Mouse (Mus musculus) liver, adult (tissue): ENCODE data around the gene Vps13c.
A peak's percentile ranks its signal among the peaks of the same experiment; 100 is the strongest.

Source experiments
- GATA4 ChIP-seq: IDR thresholded peaks from 2 replicates; pipeline ENCODE4 v1.6.1; 2014; ENCODE audit warnings: mild to moderate bottlenecking, low read length; ENCODE audit not compliant: insufficient replicate concordance

Vps13c gene

DNA sequence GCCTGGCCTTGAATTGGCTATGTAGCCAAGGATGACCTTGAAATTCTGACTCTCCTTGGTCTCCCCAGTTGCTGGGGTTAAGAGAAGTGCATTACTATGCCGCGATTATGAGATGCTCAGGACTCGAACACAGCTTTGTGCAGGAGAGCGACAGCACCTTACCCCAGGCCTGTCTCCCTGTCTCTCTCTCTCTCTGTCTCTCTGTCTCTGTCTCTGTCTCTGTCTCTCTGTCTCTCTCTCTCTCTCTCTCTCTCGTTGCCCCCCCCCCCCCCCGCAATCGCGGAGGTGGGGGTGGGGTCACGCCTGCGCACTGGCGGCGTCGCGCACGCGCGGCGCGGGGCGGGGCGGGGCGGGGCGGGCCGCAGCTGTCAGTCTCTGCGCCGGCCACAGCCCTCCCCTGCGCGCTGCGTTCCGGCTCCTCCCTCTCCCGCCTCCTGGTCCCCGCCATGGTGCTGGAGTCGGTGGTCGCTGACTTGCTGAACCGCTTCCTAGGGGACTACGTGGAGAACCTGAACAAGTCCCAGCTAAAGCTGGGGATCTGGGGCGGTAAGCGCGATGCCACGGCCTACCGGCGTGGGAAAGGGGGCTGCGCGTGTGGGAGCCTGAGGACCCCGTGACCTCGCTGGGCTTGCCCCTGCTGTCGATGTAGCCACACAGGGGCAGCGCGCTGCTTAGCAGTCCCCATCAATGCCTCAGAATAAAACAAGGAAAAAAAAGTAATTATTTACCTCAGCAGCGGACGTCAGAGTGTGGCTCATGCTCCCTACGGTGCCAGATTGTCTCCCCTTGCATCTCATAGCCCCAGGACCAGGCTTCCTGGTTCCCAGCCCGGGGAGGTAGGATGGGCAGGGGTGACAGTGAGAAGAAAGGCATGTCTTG is at the start of gene Vps13c:
Vps13c (plus strand) TSS at position 416 of the 879 bp plus-strand sequence.
- TF ChIP-seq GATA4: no peak

DNA sequence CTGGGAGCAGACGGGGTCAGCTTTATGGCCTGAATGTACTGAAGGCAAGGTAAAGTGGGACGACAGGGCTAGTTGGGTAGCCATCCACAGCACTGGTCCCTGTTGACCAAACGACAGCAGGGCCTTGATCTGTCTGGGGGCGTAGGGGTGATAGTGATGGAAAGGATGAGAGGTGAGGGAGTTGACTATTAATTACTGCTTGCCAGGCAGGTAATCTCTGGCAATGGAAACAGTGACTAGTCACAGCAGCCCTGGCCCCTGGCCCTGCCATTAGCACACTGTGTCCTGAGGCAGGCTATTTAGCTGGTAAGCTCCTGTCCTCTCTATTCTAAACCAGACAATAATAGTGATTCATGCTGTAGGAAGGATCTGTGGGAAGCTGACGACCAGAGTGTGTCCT is 47.8 kb upstream of the Vps13c start:
- no peak for TF ChIP-seq GATA4

- TF ChIP-seq GATA4: no peak
Measured at GRCm38 (mm10) chr9:67793501-67793900, 46.7 kb upstream of the Vps13c start.

GRCm38 (mm10) chr9:67794216-67794615 is 46.0 kb upstream of the Vps13c start:
- TF ChIP-seq GATA4: no peak

GRCm38 (mm10) chr9:67794668-67795067 is 45.5 kb upstream of the Vps13c start:
- no peak for TF ChIP-seq GATA4

DNA sequence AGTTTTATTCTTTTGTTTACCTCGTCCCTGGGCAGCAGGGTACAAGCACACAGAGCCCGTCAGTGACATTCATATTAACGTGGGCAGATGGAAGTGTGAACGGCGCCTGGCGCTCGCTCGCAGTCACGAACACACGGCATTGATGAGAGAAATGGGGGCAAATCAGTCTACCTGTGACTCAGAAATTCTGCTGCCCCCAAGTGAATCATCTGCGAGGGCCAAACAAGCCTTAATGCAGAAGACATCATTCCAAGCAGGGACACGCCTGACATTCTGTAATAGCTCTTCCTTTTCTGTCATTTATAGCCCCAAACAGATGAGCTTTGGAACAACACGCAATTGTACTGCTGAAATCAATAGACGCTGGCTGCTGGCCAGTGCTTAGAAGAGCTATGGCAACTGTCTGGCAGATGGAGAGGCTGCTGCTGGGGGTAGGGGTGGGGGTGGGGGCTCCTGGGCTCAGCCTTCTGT is 45.0 kb upstream of the Vps13c start:
- TF ChIP-seq GATA4: no peak

DNA sequence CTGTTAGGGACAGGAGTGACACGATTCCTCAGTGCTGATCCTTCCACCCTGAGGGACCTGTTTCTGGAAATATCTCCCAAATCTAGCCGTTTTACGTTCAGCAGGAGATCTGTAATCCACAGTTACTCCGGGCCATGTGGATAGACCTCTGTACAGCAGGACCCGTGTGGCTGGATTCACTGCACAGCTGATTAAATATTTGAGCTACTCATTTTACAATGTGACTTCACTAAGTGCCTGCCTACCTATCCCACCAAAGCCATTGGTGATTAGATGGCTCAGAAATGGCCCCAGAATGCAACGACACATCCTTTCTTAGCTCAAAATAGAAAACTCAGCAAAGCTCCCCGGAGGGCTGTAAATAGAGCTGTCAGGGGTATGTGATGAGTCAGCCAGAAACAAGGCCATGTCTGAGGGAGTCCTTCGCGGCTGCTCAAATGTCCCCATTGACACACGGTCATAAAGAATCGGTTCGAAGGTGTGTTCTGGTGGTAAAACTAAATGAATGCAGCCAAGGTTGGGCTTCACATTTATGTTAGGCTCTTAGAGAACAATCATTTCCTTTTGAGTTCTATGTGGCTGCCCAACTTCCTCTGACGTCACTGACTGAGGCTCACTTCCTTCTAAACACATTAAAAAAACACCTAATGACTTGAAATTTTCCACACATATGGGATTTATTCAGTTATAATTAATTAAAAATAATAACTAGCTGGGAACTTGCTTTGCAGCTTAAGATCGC is 40.9 kb upstream of the Vps13c start:
- no peak for TF ChIP-seq GATA4

- no peak for TF ChIP-seq GATA4
Measured at GRCm38 (mm10) chr9:67802241-67802640, 38.0 kb upstream of the Vps13c start.

DNA sequence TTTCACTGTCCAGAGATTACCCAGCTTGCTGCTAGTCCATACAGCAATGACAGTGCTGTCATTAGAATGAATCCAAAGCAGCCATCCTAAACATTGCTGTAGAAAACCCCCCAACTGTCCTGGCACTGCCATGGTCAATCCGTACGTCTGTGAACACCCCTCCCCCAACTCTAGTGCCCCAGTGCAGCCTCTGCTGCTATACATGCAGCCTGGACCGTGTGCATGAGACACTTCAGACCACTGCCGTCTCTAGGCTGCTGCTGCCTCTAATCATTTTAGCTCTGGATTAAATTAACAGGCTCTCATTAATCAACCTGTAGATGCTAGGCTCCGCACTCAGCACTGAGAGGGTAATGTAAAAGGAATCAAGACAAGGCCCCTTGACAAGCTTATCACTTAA is 33.2 kb upstream of the Vps13c start:
- no peak for TF ChIP-seq GATA4

GRCm38 (mm10) chr9:67810527-67810926 is 29.7 kb upstream of the Vps13c start:
- TF ChIP-seq GATA4: no peak

DNA sequence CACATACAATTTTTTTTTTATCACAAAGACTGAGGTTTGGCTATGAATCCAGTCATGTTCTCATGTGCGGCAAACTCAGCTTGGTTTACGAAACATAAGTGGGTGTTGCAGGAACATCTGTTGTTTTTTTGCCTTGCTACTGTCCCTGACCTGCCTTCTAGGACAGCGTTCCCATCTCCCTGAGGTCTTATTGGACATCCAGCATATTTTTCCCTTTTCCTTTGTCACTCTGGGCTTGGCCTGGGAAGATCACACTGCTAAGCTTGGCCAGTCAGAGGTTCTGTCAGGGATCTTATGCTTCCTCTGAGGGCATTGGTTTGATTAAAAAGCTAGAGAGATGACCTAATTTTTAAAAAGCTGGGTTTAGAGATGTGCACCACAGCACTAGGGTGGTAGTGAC is 29.1 kb upstream of the Vps13c start:
- TF ChIP-seq GATA4: no peak

GRCm38 (mm10) chr9:67813171-67813570 is 27.0 kb upstream of the Vps13c start:
- no peak for TF ChIP-seq GATA4

GRCm38 (mm10) chr9:67813665-67814337 is 26.4 kb upstream of the Vps13c start:
- no peak for TF ChIP-seq GATA4

- peak; percentile 29; the same call in 1 of the 2 replicates for TF ChIP-seq GATA4
Measured at GRCm38 (mm10) chr9:67816172-67816928, 23.8 kb upstream of the Vps13c start.
